Mouse (Mus musculus): ENCODE measurements around the gene Gal3st1.

Gal3st1 gene

GRCm38 (mm10) chr11:3982275-3983209 lies 894 bp upstream of the Gal3st1 start:
- WGBS, result 63% methylated on average over 7 of the region's 7 CpGs

- 15% methylated on average over 15 of the region's 15 CpGs for WGBS
Measured at GRCm38 (mm10) chr11:3983863-3984745, 668 bp downstream of the Gal3st1 start.

DNA sequence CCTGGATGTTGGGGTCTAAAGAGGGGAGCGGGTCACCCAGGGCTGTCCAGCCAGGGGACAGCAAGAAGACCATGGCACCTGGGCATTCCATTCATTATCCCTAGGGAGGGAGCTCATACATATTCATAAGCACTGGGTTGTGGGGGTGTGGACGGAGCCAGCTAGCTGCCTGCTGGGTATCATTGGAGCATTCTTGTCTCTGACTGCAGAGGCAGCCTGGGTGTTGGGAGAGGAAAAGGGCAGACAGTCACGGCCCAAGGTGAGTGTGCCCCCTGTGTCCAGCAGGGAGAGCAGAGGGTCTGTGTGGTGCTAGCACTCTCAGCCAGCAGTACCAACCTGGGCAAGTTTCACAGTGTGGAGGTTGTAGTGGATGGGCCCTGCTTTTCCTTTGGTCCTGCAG lies 6.3 kb downstream of the Gal3st1 start:
- 41% methylated on average over 3 of the region's 3 CpGs for WGBS

GRCm38 (mm10) chr11:3993132-3993531 lies 9.7 kb downstream of the Gal3st1 start:
- WGBS, result 82% methylated on average over 6 of the region's 6 CpGs

DNA sequence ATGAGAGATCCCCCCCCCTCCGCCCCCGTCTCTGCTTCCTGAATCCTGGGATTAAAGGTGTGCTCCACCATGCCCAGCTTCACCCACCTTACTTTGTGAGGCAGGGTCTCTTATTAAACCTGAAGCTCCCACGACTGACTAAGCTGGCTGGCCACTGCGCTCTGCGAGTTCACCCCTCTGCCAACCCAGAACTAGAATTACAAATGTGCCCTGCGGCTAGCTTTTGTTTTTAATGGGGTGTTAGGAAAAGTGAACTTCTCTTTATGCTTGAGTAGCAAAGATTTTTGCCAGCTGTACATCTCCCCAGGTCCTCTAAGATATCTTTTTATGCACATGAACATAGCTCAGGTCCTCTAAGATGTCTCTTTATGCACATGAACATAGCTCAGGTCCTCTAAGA lies 10.5 kb downstream of the Gal3st1 start:
- 89% methylated on average over 6 of the region's 6 CpGs for WGBS

GRCm38 (mm10) chr11:3995511-3995910 lies 12.1 kb downstream of the Gal3st1 start:
- 79% methylated on average over 5 of the region's 5 CpGs for WGBS

- 93% methylated on average over 3 of the region's 3 CpGs for WGBS
Measured at GRCm38 (mm10) chr11:3996840-3997239, 13.4 kb downstream of the Gal3st1 start.

- WGBS, result 30% methylated on average over 66 of the region's 66 CpGs
Measured at GRCm38 (mm10) chr11:3997978-3998720, 14.7 kb downstream of the Gal3st1 start.

DNA sequence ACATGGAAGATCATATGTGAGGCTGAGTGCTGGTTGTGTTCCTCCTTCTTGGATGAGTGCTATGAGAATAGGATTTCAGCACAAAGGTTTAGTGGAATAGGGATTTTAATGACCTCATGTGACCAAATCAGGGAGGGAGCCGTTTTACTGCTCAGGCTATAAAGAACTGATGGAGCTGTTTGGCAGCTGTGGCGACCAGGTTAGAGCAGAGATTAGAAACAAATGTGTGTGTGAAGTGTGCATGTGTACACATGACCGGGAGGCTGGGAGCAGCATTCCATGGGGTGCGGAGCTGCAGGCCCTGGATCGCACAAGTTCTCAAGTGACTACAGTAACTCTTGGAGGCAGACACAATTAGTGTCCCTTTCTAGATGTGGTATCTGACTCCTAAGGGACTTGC lies 16.1 kb downstream of the Gal3st1 start:
- WGBS, result 80% methylated on average over 5 of the region's 5 CpGs

- WGBS, result 11% methylated on average over 5 of the region's 5 CpGs
Measured at GRCm38 (mm10) chr11:4001603-4002002, 18.2 kb downstream of the Gal3st1 start.

DNA sequence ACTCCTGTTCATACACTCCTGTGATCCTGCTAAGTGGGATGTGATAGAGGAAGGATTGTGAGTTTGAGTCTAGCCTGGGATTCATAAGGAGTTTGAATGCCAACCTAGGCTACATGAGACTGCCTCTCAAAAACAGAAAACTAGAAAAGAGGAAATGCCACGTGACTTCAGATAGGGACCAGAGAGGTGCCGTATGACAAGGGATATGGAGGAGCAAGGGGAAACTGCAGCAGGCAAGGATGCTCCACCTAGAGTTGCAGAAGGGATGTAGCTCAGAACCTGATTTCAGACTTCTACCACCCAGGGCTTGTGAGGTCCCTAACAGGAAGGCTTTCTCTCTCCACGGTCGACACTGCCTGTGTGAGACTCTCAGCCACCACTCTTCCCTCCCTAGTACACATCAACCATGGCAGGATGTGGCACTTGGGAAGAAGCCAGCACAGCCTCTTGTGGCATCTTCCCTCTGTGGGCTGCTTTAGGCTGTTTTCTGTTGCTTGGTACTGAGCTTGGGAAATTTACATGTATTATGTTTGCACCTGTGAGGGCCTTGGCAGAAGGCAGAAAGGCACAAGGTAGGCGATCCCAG lies 21.9 kb downstream of the Gal3st1 start:
- WGBS, result 49% methylated on average over 5 of the region's 5 CpGs

DNA sequence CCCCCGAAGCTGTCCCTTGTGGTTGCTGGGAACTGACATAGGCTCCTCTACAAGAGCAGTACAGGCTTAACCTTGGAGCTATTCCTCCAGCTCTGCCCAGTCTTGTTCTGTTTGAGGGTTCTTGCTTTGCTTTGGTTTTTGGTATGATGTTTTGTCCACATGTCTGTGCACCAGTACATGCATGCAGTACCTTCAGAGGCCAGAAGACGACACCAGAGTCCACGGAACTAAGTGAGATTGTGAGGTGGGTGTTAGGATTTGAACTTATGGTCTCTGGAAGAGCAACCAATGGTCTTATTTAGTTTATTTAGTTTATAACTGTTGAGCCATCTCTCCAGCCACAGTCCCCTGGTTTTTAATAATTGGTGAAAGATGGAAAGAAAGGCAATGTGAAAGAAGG lies 23.0 kb downstream of the Gal3st1 start:
- WGBS, result 82% methylated on average over 3 of the region's 3 CpGs

- 59% methylated on average over 1 of the region's 1 CpGs for WGBS
Measured at GRCm38 (mm10) chr11:4012616-4013015, 29.2 kb downstream of the Gal3st1 start.

GRCm38 (mm10) chr11:4015796-4016195 lies 32.4 kb downstream of the Gal3st1 start:
- WGBS, result 91% methylated on average over 14 of the region's 14 CpGs

- 88% methylated on average over 13 of the region's 13 CpGs for WGBS
Measured at GRCm38 (mm10) chr11:4022111-4022510, 38.7 kb downstream of the Gal3st1 start.

DNA sequence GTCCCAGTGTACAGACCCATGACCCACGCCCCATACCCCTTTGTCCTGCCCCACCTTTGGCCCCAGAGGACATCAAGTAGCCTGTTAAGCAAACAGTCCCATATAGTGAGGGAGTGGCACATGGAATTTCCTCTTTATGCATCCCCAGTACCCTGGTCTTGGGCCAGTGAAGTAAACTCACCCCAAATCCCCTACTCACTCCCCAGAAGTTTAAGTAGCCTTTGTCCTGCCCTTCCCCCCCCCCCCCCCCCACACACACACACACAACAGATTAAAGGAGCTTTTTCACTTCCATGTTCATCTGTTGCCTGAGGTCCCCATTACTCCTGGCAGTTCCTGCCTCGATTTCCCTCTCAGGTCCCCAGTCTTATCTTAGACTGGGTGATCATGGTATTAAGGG lies 39.9 kb downstream of the Gal3st1 start:
- WGBS, result 72% methylated on average over 2 of the region's 2 CpGs

DNA sequence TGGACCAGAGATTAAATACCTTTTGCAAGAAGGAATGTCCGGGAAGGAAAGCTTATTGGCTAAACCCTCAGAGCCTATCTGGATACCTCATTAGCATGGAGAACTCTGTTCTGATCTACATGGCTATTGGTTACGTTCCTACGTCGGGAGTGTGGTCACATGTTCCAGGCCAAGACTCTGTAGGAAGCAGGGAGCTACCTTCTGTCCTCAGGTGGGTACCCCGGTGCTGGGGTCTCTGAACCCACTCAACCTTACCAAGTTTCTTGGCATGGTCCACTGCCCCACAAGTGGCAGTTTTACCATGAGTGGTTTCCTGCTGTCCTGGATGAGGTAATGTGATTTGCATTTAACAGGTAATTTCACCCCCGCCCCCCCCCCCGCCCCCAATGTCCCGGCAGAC lies 43.6 kb downstream of the Gal3st1 start:
- WGBS, result 71% methylated on average over 8 of the region's 8 CpGs

GRCm38 (mm10) chr11:4027561-4028334 lies 44.3 kb downstream of the Gal3st1 start:
- WGBS, result 51% methylated on average over 9 of the region's 9 CpGs

- 73% methylated on average over 4 of the region's 4 CpGs for WGBS
Measured at GRCm38 (mm10) chr11:4029343-4029742, 45.9 kb downstream of the Gal3st1 start.

DNA sequence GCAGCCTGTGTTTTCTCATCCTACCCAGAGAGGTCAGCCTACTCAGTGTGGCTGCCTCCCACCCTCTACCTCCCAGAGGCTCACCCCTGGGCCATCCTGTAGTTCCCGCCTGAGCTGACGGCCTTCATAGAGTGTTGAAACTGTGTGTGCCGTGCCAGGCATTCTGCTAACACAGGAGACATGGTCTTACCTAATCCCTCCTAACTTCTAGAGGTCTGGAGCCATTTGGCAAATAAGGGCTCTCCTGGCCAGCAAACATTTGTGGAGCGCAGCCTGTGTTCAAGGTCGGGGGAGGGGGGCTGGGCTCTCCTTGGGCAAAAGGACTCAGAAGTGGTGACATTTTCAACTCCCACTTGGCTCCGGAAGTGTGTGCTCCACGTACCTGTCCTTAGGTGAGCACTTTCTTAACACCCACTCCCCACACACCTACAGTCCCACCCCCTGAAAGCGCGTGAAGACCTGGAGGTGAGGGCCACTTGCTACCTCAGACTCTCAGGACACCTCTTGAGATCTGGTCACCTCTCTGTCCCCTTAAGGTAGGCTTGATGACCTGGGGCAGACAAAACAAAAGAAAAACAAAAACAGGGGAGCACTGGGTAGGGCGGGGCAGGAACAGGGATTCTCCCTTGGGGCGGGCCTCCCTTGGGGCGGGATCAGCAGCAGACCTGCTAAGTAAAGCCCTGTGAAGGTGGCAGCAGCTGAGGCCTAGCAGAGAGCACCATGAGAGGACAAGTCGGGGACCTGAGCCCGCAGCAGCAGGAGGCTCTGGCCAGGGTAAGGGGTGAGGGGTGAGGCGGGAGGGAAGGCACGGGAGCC lies 47.9 kb downstream of the Gal3st1 start, which contains the start of gene Sec14l4:
Sec14l4 (plus strand) TSS at position 337 of the 816 bp plus-strand sequence.
- WGBS, result 64% methylated on average over 16 of the region's 16 CpGs
